Mouse (Mus musculus) embryonic fibroblast, embryonic 13.5 days (primary cell): Measurements from ENCODE around the gene Cenpk. TPM values are rescaled to one million over a fixed set of nuclear protein-coding genes. Genes with fewer than 3 reads are reported as not detected.

ENCODE experiments used
- H3K27ac ChIP-seq: 2 replicates; pipeline ENCODE4 v1.5.1; 2012; ENCODE audit warnings: low read length, control low read depth, inconsistent platforms; ENCODE audit not compliant: insufficient read depth
- H3K4me1 ChIP-seq: 2 replicates; pipeline ENCODE4 v1.6.1; 2011; ENCODE audit warnings: low read length; ENCODE audit not compliant: control insufficient read depth, insufficient read depth
- H3K4me3 ChIP-seq: 2 replicates; pipeline ENCODE4 v1.5.1; 2011; ENCODE audit warnings: mild to moderate bottlenecking, control low read depth, low read length; ENCODE audit not compliant: insufficient read depth
- CTCF ChIP-seq: IDR thresholded peaks from 2 replicates; pipeline ENCODE4 v1.5.1; 2011; ENCODE audit warnings: mild to moderate bottlenecking, control low read depth, low read length, moderate library complexity, borderline replicate concordance; ENCODE audit not compliant: insufficient read depth
- POLR2A ChIP-seq: IDR thresholded peaks from 2 replicates; pipeline ENCODE4 v1.6.1; 2011; ENCODE audit warnings: low read depth, mild to moderate bottlenecking, control low read depth, low read length, moderate library complexity
- polyA plus RNA-seq: library from polyadenylated mRNA; stranded (reverse); fragments of >200 nt; gene quantifications from 2 replicates; pipeline ENCODE4 v1.2.4, GENCODE M21; 2011; ENCODE audit warnings: low read depth; ENCODE audit not compliant: missing spikeins, insufficient read length

Gene Cenpk
- polyA plus RNA-seq, 1 experiment, result 23.2 TPM

GRCm38 (mm10) chr13:104285737-104286311 lies 57.4 kb downstream of the Cenpk start:
- Histone ChIP-seq H3K4me1 (no peaks in the 10 kb centered on the region), H3K4me3 (peak overlapping the region; percentile 74), H3K27ac (peak overlapping the region; percentile 99)
- TF ChIP-seq POLR2A, result no peak; the same call in 1 of the 2 replicates
- no peak for TF ChIP-seq CTCF

GRCm38 (mm10) chr13:104286336-104286735 lies 57.9 kb downstream of the Cenpk start:
- H3K27ac ChIP-seq, result peak overlapping the region; percentile 99
- no peaks in the 10 kb centered on the region for H3K4me1 ChIP-seq
- TF ChIP-seq POLR2A (no peak), CTCF (no peak)

GRCm38 (mm10) chr13:104286897-104287309 lies 58.5 kb downstream of the Cenpk start:
- H3K4me3 ChIP-seq, result peak overlapping the region; percentile 51
- no peaks in the 10 kb centered on the region for H3K4me1 ChIP-seq
- H3K27ac ChIP-seq, result peak overlapping the region; percentile 66
- TF ChIP-seq CTCF, result no peak
- peak; percentile 78 for TF ChIP-seq POLR2A

More at GRCm38 (mm10) chr13:104286336-104286735, 57.9 kb downstream of the Cenpk start:
- peak overlapping the region; percentile 74 for H3K4me3 ChIP-seq

DNA sequence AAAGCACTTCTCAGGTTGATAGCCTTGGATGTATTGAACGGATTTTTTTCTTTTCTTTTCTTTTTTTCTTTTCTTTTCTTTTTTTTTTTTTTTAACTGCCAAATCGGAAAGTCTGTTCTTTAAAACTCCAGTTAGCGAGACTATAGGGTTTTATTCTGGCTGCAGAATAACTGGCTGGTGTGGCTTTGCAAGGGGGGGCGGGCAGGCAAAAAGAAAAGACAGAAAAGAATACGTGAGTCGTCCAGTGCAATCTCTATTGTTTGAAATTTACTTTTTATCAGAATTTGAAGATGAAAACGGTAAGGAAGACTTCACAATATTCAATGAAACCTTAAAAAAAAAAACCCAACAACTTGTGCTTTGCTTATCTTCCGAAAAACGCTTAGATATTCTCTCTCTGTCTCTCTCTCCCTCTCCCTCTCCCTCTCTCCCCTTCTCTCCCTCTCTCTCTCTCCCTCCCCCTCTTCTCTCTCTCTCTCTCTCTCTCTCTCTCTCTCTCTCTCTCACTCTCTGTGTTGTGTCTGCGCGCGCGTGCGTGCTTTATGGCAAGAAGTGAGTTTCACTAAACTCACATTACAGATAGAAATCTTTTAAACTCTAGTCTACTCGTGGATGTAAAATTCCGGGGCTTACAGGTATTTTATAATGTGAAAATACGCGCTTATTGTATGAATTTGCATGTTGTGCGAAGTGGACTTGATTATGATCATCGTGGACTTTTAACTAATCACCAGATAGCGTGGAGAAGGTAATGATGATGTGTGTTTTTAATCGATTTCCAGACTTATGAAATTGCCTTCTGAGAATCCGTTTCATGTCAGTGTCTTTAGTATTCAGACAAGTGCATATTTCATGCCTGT lies 59.2 kb downstream of the Cenpk start, which contains the start of gene Adamts6:
Gene Adamts6 (plus strand): TSS at position 470 of the 860 bp plus-strand sequence.
- TF ChIP-seq CTCF, result no peak
- no peak for TF ChIP-seq POLR2A
- Histone ChIP-seq H3K27ac (peak within 1 kb of the TSS; percentile 89), H3K4me1 (no peaks in the 10 kb centered on the region), H3K4me3 (peak within 1 kb of the TSS; percentile 75)

DNA sequence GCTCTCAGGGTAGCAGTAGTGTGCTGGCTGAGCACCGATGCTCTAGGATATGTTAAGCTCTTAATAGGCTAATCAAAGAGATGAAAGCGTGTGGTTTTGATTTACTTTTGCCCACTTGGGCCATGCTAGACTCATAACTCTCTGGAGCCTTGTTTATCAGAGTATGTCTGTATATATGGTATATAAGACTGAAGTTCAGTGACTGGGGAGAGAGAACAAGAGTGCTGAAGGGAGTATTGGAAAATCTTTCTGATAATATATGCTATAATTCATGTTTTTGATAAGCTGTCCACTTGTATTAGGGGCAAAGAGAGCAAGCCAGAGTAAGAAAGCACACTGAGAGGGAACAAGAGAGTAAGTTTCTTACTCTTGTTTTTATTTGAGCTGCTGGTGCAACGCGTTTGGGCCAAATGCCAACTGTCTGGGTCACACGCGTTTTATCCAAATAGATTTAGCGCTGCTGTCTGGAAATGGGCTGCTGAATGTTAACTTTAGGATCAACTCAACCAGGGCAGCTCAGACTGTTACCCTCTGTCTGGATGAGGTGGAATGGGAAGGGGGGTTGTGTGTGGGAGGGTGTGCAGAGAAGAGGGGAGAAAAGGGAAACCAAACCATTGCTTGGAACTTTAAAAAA lies 59.9 kb downstream of the Cenpk start:
- Histone ChIP-seq H3K4me1 (no peaks in the 10 kb centered on the region), H3K4me3 (peak overlapping the region; percentile 75), H3K27ac (peak overlapping the region; percentile 89)
- TF ChIP-seq CTCF (no peak), POLR2A (peak; percentile 38)

DNA sequence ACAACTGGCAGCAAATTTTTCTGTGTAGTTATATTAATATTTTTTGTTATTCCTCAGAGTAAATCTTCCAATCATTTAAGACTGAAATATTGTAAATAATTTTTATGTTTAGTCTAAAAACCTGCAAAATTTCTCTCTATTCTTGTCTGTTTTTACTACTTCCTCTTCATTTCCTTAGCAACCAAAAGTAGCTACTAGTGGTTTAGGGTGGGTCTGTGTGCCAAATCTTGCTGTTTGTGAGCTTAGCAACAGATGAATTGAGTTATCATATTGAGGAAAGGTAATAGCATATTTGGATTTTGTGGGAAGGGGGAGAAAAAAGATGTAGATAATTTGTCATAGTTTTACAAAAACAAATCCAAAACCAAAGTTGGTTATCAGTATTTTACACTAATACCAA lies 60.8 kb downstream of the Cenpk start:
- TF ChIP-seq CTCF (no peak), POLR2A (no peak)
- Histone ChIP-seq H3K27ac (no peak overlapping the region), H3K4me1 (no peaks in the 10 kb centered on the region), H3K4me3 (peak overlapping the region; percentile 31)

- Histone ChIP-seq H3K27ac (no peak overlapping the region), H3K4me1 (no peaks in the 10 kb centered on the region), H3K4me3 (no peak overlapping the region)
- TF ChIP-seq CTCF, result no peak
- no peak for TF ChIP-seq POLR2A
These were observed 67.1 kb downstream of the Cenpk start for GRCm38 (mm10) chr13:104295472-104295871.

Other genes with a start within 250 kb of the Cenpk start
- gene Nln, start 119.0 kb upstream of the Cenpk start, polyA plus RNA-seq, result 39.9 and 44.0 TPM in 2 replicates
- gene Sgtb, start 118.9 kb upstream of the Cenpk start, polyA plus RNA-seq, result 6.8 and 7.2 TPM in 2 replicates
- 55.4 and 57.5 TPM in 2 replicates for gene Trappc13, start 50.1 kb upstream of the Cenpk start, polyA plus RNA-seq
- 17.7 and 22.9 TPM in 2 replicates for gene Trim23, start 49.8 kb upstream of the Cenpk start, polyA plus RNA-seq
- 14.7 and 20.8 TPM in 2 replicates for gene Ppwd1, start 232 bp downstream of the Cenpk start, polyA plus RNA-seq
- gene Adamts6, start 59.2 kb downstream of the Cenpk start, polyA plus RNA-seq, result 27.4 and 29.4 TPM in 2 replicates